Mouse (Mus musculus): ENCODE measurements at regions not wholly inside any gene's neighbourhood (a gene's known extent, or its start where the extent isn't known, plus 50 kb on each side); places are given as distances from the start of the nearest gene placed in this dataset.

DNA sequence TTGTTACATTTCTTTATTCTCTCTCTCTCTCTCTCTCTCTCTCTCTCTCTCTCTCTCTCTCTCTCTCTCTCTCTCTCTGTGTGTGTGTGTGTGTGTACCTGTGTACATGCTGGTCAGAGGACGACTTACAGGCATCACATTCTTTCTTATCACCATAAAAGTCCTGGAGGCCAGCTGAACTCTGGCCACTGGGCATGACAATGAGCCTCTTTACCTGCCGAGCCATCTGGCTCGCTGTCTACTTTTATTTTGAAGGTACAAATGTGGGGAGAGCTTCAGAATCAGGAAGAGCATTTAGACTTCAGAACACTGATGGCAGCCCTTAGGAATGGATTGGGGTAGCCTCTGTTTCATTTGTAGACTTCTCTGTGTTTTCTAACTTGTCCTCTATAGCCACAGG is 171.0 kb downstream of the Zfp36l1 start:
- no peaks in the 10 kb centered on the region for H3K79me3 ChIP-seq (ENCODE audit: low read depth)
- no peaks in the 10 kb centered on the region for H3K36me3 ChIP-seq (ENCODE audit: control insufficient read depth, insufficient read depth)
- no peak overlapping the region for H3K4me3 ChIP-seq (ENCODE audit: insufficient read depth, poor library complexity, severe bottlenecking)
- no peaks in the 10 kb centered on the region for H3K79me2 ChIP-seq (ENCODE audit: control insufficient read depth, insufficient read depth)
- H3ac ChIP-seq (ENCODE audit: control insufficient read depth, insufficient read length, low read depth) = no peak overlapping the region
- TF ChIP-seq USF1 (IDR thresholded peaks at IDR 0.05; ENCODE audit: low read depth) (no peak), MYOG (IDR thresholded peaks at IDR 0.05; ENCODE audit: control insufficient read depth, extremely low read depth, insufficient read length) (no peak), MYOD1 (IDR thresholded peaks at IDR 0.05; ENCODE audit: control insufficient read depth, insufficient read length, low read depth) (no peak), CEBPB (IDR thresholded peaks at IDR 0.05; ENCODE audit: low read depth) (no peak), FOSL1 (IDR thresholded peaks at IDR 0.05; ENCODE audit: insufficient read depth, low read length, poor library complexity, severe bottlenecking) (no peak), MAX (IDR thresholded peaks at IDR 0.05) (no peak), CTCF (IDR thresholded peaks at IDR 0.05; ENCODE audit: control insufficient read depth, insufficient read depth, insufficient read length) (no peak)
- H3K27me3 ChIP-seq (ENCODE audit: control insufficient read depth, insufficient read depth, insufficient read length) = no peaks in the 10 kb centered on the region

GRCm38 (mm10) chr12:79939436-79939835 is 173.4 kb downstream of the Zfp36l1 start:
- no peak overlapping the region for H3K4me3 ChIP-seq (ENCODE audit: insufficient read depth, poor library complexity, severe bottlenecking)
- TF ChIP-seq MAX (IDR thresholded peaks at IDR 0.05) = no peak
- TF ChIP-seq MYOD1 (IDR thresholded peaks at IDR 0.05; ENCODE audit: control insufficient read depth, insufficient read length, low read depth) = no peak
- no peak for TF ChIP-seq FOSL1 (IDR thresholded peaks at IDR 0.05; ENCODE audit: insufficient read depth, low read length, poor library complexity, severe bottlenecking)
- TF ChIP-seq MYOG (IDR thresholded peaks at IDR 0.05; ENCODE audit: control insufficient read depth, extremely low read depth, insufficient read length) = no peak
- TF ChIP-seq USF1 (IDR thresholded peaks at IDR 0.05; ENCODE audit: low read depth) = no peak
- TF ChIP-seq CTCF (IDR thresholded peaks at IDR 0.05; ENCODE audit: control insufficient read depth, insufficient read depth, insufficient read length) = no peak
- TF ChIP-seq CEBPB (IDR thresholded peaks at IDR 0.05; ENCODE audit: low read depth) = no peak
- H3K79me3 ChIP-seq (ENCODE audit: low read depth) = no peaks in the 10 kb centered on the region
- no peaks in the 10 kb centered on the region for H3K27me3 ChIP-seq (ENCODE audit: control insufficient read depth, insufficient read depth, insufficient read length)
- H3K36me3 ChIP-seq (ENCODE audit: control insufficient read depth, insufficient read depth) = no peaks in the 10 kb centered on the region
- no peaks in the 10 kb centered on the region for H3K79me2 ChIP-seq (ENCODE audit: control insufficient read depth, insufficient read depth)
- no peak overlapping the region for H3ac ChIP-seq (ENCODE audit: control insufficient read depth, insufficient read length, low read depth)

DNA sequence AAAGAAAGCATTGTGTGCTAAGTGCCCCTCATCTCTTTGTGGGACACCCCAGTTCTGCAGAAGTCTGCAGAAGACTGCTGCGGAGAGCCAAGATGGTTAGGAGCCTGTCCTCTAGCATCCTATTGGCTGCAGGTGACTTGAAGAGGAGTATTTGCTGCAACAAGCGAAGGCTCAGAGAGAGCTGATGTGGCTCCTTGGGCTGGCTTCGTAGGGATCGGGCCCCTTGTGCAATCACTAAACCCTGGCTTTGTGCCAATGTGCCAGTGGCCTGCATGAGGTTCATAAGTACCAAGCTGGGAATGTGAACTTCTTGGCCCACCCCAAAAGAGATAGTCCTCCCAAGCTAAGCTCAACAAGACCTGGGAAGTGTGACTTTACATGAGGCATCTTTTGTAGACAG is 174.9 kb downstream of the Zfp36l1 start:
- Histone ChIP-seq H3ac (ENCODE audit: control insufficient read depth, insufficient read length, low read depth) (no peak overlapping the region), H3K27me3 (ENCODE audit: control insufficient read depth, insufficient read depth, insufficient read length) (no peaks in the 10 kb centered on the region), H3K79me3 (ENCODE audit: low read depth) (no peaks in the 10 kb centered on the region), H3K36me3 (ENCODE audit: control insufficient read depth, insufficient read depth) (no peaks in the 10 kb centered on the region), H3K79me2 (ENCODE audit: control insufficient read depth, insufficient read depth) (no peaks in the 10 kb centered on the region), H3K4me3 (ENCODE audit: insufficient read depth, poor library complexity, severe bottlenecking) (no peak overlapping the region)
- TF ChIP-seq MYOG (IDR thresholded peaks at IDR 0.05; ENCODE audit: control insufficient read depth, extremely low read depth, insufficient read length) (no peak), MAX (IDR thresholded peaks at IDR 0.05) (no peak), MYOD1 (IDR thresholded peaks at IDR 0.05; ENCODE audit: control insufficient read depth, insufficient read length, low read depth) (no peak), USF1 (IDR thresholded peaks at IDR 0.05; ENCODE audit: low read depth) (no peak), CEBPB (IDR thresholded peaks at IDR 0.05; ENCODE audit: low read depth) (no peak), CTCF (IDR thresholded peaks at IDR 0.05; ENCODE audit: control insufficient read depth, insufficient read depth, insufficient read length) (no peak), FOSL1 (IDR thresholded peaks at IDR 0.05; ENCODE audit: insufficient read depth, low read length, poor library complexity, severe bottlenecking) (no peak)

DNA sequence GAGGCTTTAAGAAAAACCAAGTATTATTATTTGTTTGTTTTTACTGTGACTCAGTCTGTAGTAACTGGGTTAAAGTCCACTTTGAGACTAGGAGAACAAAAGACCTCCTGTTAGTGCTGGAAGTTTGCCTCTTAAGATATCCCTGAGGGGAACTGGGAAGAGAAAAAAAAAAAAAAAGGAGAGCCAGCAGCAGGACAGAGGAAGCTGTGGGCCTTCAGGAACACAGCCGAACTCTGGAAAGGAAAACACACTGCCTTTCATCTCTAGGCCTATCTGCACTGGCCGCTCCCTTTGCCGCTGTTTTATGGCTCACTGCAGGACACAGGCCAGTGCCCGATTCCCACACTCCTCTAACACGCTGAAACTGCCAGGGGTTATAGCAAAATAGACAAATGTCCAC is 176.1 kb downstream of the Zfp36l1 start:
- no peaks in the 10 kb centered on the region for H3K79me3 ChIP-seq (ENCODE audit: low read depth)
- H3K27me3 ChIP-seq (ENCODE audit: control insufficient read depth, insufficient read depth, insufficient read length) = no peaks in the 10 kb centered on the region
- no peak for TF ChIP-seq USF1 (IDR thresholded peaks at IDR 0.05; ENCODE audit: low read depth)
- TF ChIP-seq CTCF (IDR thresholded peaks at IDR 0.05; ENCODE audit: control insufficient read depth, insufficient read depth, insufficient read length) = no peak
- no peak for TF ChIP-seq MAX (IDR thresholded peaks at IDR 0.05)
- TF ChIP-seq MYOG (IDR thresholded peaks at IDR 0.05; ENCODE audit: control insufficient read depth, extremely low read depth, insufficient read length) = no peak
- no peak for TF ChIP-seq MYOD1 (IDR thresholded peaks at IDR 0.05; ENCODE audit: control insufficient read depth, insufficient read length, low read depth)
- no peak for TF ChIP-seq FOSL1 (IDR thresholded peaks at IDR 0.05; ENCODE audit: insufficient read depth, low read length, poor library complexity, severe bottlenecking)
- TF ChIP-seq CEBPB (IDR thresholded peaks at IDR 0.05; ENCODE audit: low read depth) = no peak
- no peak overlapping the region for H3ac ChIP-seq (ENCODE audit: control insufficient read depth, insufficient read length, low read depth)
- H3K36me3 ChIP-seq (ENCODE audit: control insufficient read depth, insufficient read depth) = no peaks in the 10 kb centered on the region
- no peaks in the 10 kb centered on the region for H3K79me2 ChIP-seq (ENCODE audit: control insufficient read depth, insufficient read depth)
- H3K4me3 ChIP-seq (ENCODE audit: insufficient read depth, poor library complexity, severe bottlenecking) = no peak overlapping the region

DNA sequence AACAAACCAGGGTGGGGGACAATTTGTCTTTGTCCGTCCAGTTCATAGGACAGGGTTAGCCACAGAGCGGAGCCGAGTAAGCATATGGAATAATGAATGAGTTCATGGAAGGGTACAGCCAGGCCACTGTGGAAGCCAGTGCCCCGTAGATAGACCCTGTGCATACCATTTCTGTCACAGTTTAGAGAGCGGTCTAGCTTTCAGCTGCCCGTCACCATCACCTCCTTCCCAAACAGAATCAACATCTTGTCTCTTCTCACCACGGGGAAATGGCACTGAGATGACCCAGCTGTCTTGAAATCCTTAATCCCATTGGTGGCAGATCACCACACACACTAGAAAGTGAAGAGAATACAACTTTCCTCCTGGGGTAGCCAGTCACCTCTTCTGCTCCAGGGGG is 178.7 kb downstream of the Zfp36l1 start:
- Histone ChIP-seq H3K79me2 (ENCODE audit: control insufficient read depth, insufficient read depth) (no peaks in the 10 kb centered on the region), H3ac (ENCODE audit: control insufficient read depth, insufficient read length, low read depth) (no peak overlapping the region), H3K4me3 (ENCODE audit: insufficient read depth, poor library complexity, severe bottlenecking) (no peak overlapping the region), H3K79me3 (ENCODE audit: low read depth) (no peaks in the 10 kb centered on the region), H3K36me3 (ENCODE audit: control insufficient read depth, insufficient read depth) (no peaks in the 10 kb centered on the region), H3K27me3 (ENCODE audit: control insufficient read depth, insufficient read depth, insufficient read length) (no peaks in the 10 kb centered on the region)
- TF ChIP-seq MYOG (IDR thresholded peaks at IDR 0.05; ENCODE audit: control insufficient read depth, extremely low read depth, insufficient read length) (no peak), CTCF (IDR thresholded peaks at IDR 0.05; ENCODE audit: control insufficient read depth, insufficient read depth, insufficient read length) (no peak), CEBPB (IDR thresholded peaks at IDR 0.05; ENCODE audit: low read depth) (no peak), MYOD1 (IDR thresholded peaks at IDR 0.05; ENCODE audit: control insufficient read depth, insufficient read length, low read depth) (no peak), USF1 (IDR thresholded peaks at IDR 0.05; ENCODE audit: low read depth) (no peak)

GRCm38 (mm10) chr12:79932905-79933304 is 179.9 kb downstream of the Zfp36l1 start:
- H3K4me3 ChIP-seq (ENCODE audit: insufficient read depth, poor library complexity, severe bottlenecking) = no peak overlapping the region
- H3K27me3 ChIP-seq (ENCODE audit: control insufficient read depth, insufficient read depth, insufficient read length) = no peaks in the 10 kb centered on the region
- no peak overlapping the region for H3ac ChIP-seq (ENCODE audit: control insufficient read depth, insufficient read length, low read depth)
- TF ChIP-seq MAX (IDR thresholded peaks at IDR 0.05) (no peak), CTCF (IDR thresholded peaks at IDR 0.05; ENCODE audit: control insufficient read depth, insufficient read depth, insufficient read length) (no peak), MYOG (IDR thresholded peaks at IDR 0.05; ENCODE audit: control insufficient read depth, extremely low read depth, insufficient read length) (no peak), FOSL1 (IDR thresholded peaks at IDR 0.05; ENCODE audit: insufficient read depth, low read length, poor library complexity, severe bottlenecking) (no peak), USF1 (IDR thresholded peaks at IDR 0.05; ENCODE audit: low read depth) (no peak), MYOD1 (IDR thresholded peaks at IDR 0.05; ENCODE audit: control insufficient read depth, insufficient read length, low read depth) (no peak), CEBPB (IDR thresholded peaks at IDR 0.05; ENCODE audit: low read depth) (no peak)
- H3K79me3 ChIP-seq (ENCODE audit: low read depth) = no peaks in the 10 kb centered on the region
- no peaks in the 10 kb centered on the region for H3K36me3 ChIP-seq (ENCODE audit: control insufficient read depth, insufficient read depth)
- H3K79me2 ChIP-seq (ENCODE audit: control insufficient read depth, insufficient read depth) = no peaks in the 10 kb centered on the region

Data from C2C12 (cell line).